Mouse (Mus musculus): ENCODE data around the gene Bcan. TPM values are rescaled to one million over a fixed set of nuclear protein-coding genes. Genes with fewer than 3 reads are reported as not detected.

Bcan gene
- polyA plus RNA-seq, 1 experiment = 1.1 TPM

DNA sequence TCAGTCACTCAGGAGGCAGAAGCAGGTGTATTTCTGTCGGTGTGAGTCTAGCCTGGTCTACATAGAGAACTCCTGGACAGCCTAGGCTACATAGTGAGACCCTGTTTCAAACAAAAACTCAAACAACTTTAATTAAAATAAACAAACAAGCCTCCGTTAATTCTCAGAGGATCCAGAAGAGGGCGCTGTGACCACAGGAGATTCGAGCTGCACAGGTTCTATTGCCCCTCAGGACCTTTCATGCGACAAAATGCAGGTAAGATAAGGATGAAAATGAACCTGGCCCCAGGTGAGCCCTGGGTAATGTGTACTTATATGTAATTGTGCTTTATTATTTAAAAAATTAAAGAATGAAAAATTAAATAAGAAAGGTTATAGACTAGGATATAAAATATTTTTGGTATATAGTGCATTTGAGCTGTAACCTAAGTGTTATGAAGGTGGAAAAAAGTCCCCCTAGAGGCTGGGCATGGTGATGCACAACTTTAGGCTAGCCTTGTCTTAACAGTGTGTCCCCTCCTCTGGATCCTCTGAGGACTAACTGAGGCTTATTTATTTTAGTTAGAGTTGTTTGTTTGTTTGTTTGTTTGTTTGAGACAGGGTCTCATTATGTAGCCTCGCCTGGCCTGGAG, 10.7 kb upstream of the Bcan start:
- no peaks in the 10 kb centered on the region for H3K4me1 ChIP-seq (ENCODE audit: control insufficient read depth, insufficient read depth, low read length)
- peak; percentile 62 for TF ChIP-seq CTCF (IDR thresholded peaks at IDR 0.05; ENCODE audit: low read depth, low read length)
- no peak for TF ChIP-seq POLR2A (IDR thresholded peaks at IDR 0.05; ENCODE audit: insufficient read depth, low read length)
- H3K27me3 ChIP-seq (ENCODE audit: control insufficient read depth, insufficient read depth, low read length, poor library complexity, severe bottlenecking) = no peaks in the 10 kb centered on the region

GRCm38 (mm10) chr3:88005822-88006786, 6.1 kb upstream of the Bcan start:
- no peak for TF ChIP-seq EP300 (IDR thresholded peaks at IDR 0.05; ENCODE audit: insufficient read depth, low read depth, low read length)
- peak; percentile 66 for TF ChIP-seq CTCF (IDR thresholded peaks at IDR 0.05; ENCODE audit: low read depth, low read length)
- TF ChIP-seq POLR2A (IDR thresholded peaks at IDR 0.05; ENCODE audit: insufficient read depth, low read length) = no peak
- Histone ChIP-seq H3K9ac (ENCODE audit: low read depth, poor library complexity, severe bottlenecking) (no peak overlapping the region), H3K9me3 (replicated peaks; ENCODE audit: control insufficient read depth, insufficient read depth, low read length, poor library complexity, severe bottlenecking) (no peaks in the 10 kb centered on the region), H3K36me3 (ENCODE audit: control insufficient read depth, insufficient read depth, low read length, poor library complexity, severe bottlenecking) (no peaks in the 10 kb centered on the region), H3K4me3 (ENCODE audit: low read depth, low read length) (no peak overlapping the region), H3K27ac (ENCODE audit: insufficient read depth, low read length) (no peak overlapping the region), H3K27me3 (ENCODE audit: control insufficient read depth, insufficient read depth, low read length, poor library complexity, severe bottlenecking) (no peaks in the 10 kb centered on the region), H3K4me1 (ENCODE audit: control insufficient read depth, insufficient read depth, low read length) (no peaks in the 10 kb centered on the region)

More for the DNA sequence above, 10.7 kb upstream of the Bcan start:
- no peaks in the 10 kb centered on the region for H3K9me3 ChIP-seq (replicated peaks; ENCODE audit: control insufficient read depth, insufficient read depth, low read length, poor library complexity, severe bottlenecking)
- H3K36me3 ChIP-seq (ENCODE audit: control insufficient read depth, insufficient read depth, low read length, poor library complexity, severe bottlenecking) = no peaks in the 10 kb centered on the region
- no peak overlapping the region for H3K9ac ChIP-seq (ENCODE audit: low read depth, poor library complexity, severe bottlenecking)
- H3K27ac ChIP-seq (ENCODE audit: insufficient read depth, low read length) = no peak overlapping the region
- no peak overlapping the region for H3K4me3 ChIP-seq (ENCODE audit: low read depth, low read length)

GRCm38 (mm10) chr3:88002291-88002976, 2.4 kb upstream of the Bcan start:
- Histone ChIP-seq H3K27ac (ENCODE audit: insufficient read depth, low read length) (no peak overlapping the region), H3K9me3 (replicated peaks; ENCODE audit: control insufficient read depth, insufficient read depth, low read length, poor library complexity, severe bottlenecking) (no peaks in the 10 kb centered on the region), H3K4me3 (ENCODE audit: low read depth, low read length) (peak overlapping the region; percentile 27), H3K27me3 (ENCODE audit: control insufficient read depth, insufficient read depth, low read length, poor library complexity, severe bottlenecking) (peaks cover 16% of the 10 kb centered on the region), H3K4me1 (ENCODE audit: control insufficient read depth, insufficient read depth, low read length) (peaks cover 1% of the 10 kb centered on the region), H3K36me3 (ENCODE audit: control insufficient read depth, insufficient read depth, low read length, poor library complexity, severe bottlenecking) (no peaks in the 10 kb centered on the region), H3K9ac (ENCODE audit: low read depth, poor library complexity, severe bottlenecking) (no peak overlapping the region)
- TF ChIP-seq POLR2A (IDR thresholded peaks at IDR 0.05; ENCODE audit: insufficient read depth, low read length) (no peak), CTCF (IDR thresholded peaks at IDR 0.05; ENCODE audit: low read depth, low read length) (peak; percentile 10), EP300 (IDR thresholded peaks at IDR 0.05; ENCODE audit: insufficient read depth, low read depth, low read length) (no peak)

GRCm38 (mm10) chr3:88000816-88001595, 976 bp upstream of the Bcan start:
- Histone ChIP-seq H3K4me1 (ENCODE audit: control insufficient read depth, insufficient read depth, low read length) (peaks cover 1% of the 10 kb centered on the region), H3K4me3 (ENCODE audit: low read depth, low read length) (peak overlapping the region; percentile 64), H3K27ac (ENCODE audit: insufficient read depth, low read length) (no peak overlapping the region), H3K36me3 (ENCODE audit: control insufficient read depth, insufficient read depth, low read length, poor library complexity, severe bottlenecking) (no peaks in the 10 kb centered on the region), H3K27me3 (ENCODE audit: control insufficient read depth, insufficient read depth, low read length, poor library complexity, severe bottlenecking) (peaks cover 16% of the 10 kb centered on the region), H3K9me3 (replicated peaks; ENCODE audit: control insufficient read depth, insufficient read depth, low read length, poor library complexity, severe bottlenecking) (no peaks in the 10 kb centered on the region), H3K9ac (ENCODE audit: low read depth, poor library complexity, severe bottlenecking) (peak overlapping the region; percentile 53)
- TF ChIP-seq EP300 (IDR thresholded peaks at IDR 0.05; ENCODE audit: insufficient read depth, low read depth, low read length) (no peak), CTCF (IDR thresholded peaks at IDR 0.05; ENCODE audit: low read depth, low read length) (no peak), POLR2A (IDR thresholded peaks at IDR 0.05; ENCODE audit: insufficient read depth, low read length) (no peak)

DNA sequence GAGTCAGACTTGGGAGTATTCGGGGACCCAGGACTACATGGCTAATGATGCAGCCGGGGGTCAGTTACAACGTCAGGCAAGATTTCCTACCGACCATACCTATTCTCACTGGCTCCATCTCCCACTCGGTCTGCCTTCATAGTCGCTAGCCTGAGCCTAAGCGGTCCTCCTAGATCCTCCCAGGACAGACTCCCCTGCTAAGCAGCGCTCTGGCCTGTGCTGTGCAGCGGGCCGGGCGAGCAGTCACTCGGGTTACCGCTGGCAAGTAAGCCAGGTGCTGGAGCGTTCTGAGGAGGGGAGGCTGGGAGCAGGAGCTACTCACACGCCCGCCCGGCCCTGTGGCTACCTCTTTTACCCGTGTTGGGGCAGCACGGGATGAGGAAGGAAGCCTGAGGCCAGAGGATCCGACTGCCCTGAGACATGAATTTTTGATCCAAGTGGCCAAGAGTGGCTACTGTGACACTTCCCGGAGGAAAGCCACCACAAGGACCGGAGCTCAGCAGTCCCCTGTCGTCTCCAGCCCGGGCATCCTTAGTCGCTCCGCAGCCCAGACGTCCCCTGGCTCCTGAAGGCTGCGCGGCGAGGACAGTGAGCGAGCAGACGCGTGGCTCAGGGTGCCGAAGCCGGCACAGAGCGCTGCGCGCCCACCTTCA, 661 bp downstream of the Bcan start:
- H3K4me3 ChIP-seq (ENCODE audit: low read depth, low read length) = peak overlapping the region; percentile 64
- peaks cover 1% of the 10 kb centered on the region for H3K4me1 ChIP-seq (ENCODE audit: control insufficient read depth, insufficient read depth, low read length)
- H3K9ac ChIP-seq (ENCODE audit: low read depth, poor library complexity, severe bottlenecking) = peak overlapping the region; percentile 53
- TF ChIP-seq POLR2A (IDR thresholded peaks at IDR 0.05; ENCODE audit: insufficient read depth, low read length) (no peak), CTCF (IDR thresholded peaks at IDR 0.05; ENCODE audit: low read depth, low read length) (no peak), EP300 (IDR thresholded peaks at IDR 0.05; ENCODE audit: insufficient read depth, low read depth, low read length) (no peak)
- no peaks in the 10 kb centered on the region for H3K9me3 ChIP-seq (replicated peaks; ENCODE audit: control insufficient read depth, insufficient read depth, low read length, poor library complexity, severe bottlenecking)
- H3K36me3 ChIP-seq (ENCODE audit: control insufficient read depth, insufficient read depth, low read length, poor library complexity, severe bottlenecking) = no peaks in the 10 kb centered on the region
- H3K27me3 ChIP-seq (ENCODE audit: control insufficient read depth, insufficient read depth, low read length, poor library complexity, severe bottlenecking) = peaks cover 16% of the 10 kb centered on the region
- no peak overlapping the region for H3K27ac ChIP-seq (ENCODE audit: insufficient read depth, low read length)
